Mouse (Mus musculus) liver, adult 2 months (tissue): ENCODE data around the gene Cyth2.

Experiments
- CTCF ChIP-seq: fragments of 200-500 bp; IDR thresholded peaks from 2 replicates; pipeline ENCODE4 v1.5.1; 2011; ENCODE audit warnings: low read depth, low read length, control low read depth
- POLR2A ChIP-seq: fragments of 200-500 bp; IDR thresholded peaks from 2 replicates; pipeline ENCODE4 v1.6.1; 2011; ENCODE audit warnings: low read length, control low read depth; ENCODE audit not compliant: insufficient read depth; ENCODE audit errors: extremely low read depth

GRCm38 (mm10) chr7:45833148-45833790 lies 18.9 kb upstream of the Cyth2 start:
- TF ChIP-seq CTCF (no peak), POLR2A (no peak)
